Mouse (Mus musculus): ENCODE measurements at regions not wholly inside any gene's neighbourhood (a gene's known extent, or its start where the extent isn't known, plus 50 kb on each side); places are given as distances from the start of the nearest gene placed in this dataset.

- TF ChIP-seq CTCF (IDR thresholded peaks at IDR 0.05; ENCODE audit: borderline replicate concordance, insufficient read depth, low read depth, low read length) (no peak), POLR2A (IDR thresholded peaks at IDR 0.05; ENCODE audit: borderline replicate concordance, insufficient read depth, low read length) (no peak)
Measured at GRCm38 (mm10) chr1:193544804-193545203, 174.7 kb upstream of the Camk1g start.
